Mouse (Mus musculus): ENCODE data around the gene Vegfa.

Vegfa gene

DNA sequence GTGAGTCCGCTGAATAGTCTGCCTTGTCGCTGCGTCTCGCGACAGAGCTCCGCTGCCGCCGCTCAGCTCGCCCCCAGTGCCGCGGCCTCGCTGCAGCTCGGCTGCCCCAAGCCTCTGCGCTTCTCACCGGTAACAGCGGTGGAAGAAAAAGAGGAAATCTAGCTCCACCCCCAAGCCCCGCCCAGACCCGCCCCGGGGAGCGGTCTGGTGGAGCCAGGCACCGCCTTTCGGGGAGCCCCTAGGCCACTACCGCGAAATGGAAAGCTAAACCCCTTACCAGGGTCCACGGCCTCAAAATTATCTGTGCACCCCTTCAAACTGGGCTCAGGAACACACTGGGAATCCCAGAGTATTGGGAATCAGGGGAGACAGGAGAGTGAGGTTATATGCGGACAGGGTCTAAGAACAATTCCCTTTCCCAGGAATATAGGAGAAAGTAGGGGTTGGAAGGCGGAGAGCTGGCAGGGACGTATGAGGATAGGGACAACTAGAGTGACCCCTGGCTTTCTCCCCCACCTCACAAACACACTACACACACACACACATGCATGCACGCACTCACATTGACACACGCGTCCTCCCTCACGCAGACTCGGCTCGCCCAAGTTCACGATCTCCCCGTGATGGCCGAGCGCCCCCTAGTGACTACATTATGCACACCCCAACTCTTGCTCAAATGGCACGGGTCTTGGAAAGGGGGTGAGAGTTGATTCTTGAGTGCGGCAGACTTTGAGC is at the start of gene Vegfa:
Gene Vegfa (minus strand): TSS at position 113 of the 735 bp plus-strand sequence.
- DNase-seq (ENCODE audit: extremely low spot score, low read depth, low spot score), result peak; percentile 79

GRCm38 (mm10) chr17:46081657-46082056 is 49.5 kb upstream of the Vegfa start:
- no peak for DNase-seq (ENCODE audit: extremely low spot score, low read depth, low spot score)

DNA sequence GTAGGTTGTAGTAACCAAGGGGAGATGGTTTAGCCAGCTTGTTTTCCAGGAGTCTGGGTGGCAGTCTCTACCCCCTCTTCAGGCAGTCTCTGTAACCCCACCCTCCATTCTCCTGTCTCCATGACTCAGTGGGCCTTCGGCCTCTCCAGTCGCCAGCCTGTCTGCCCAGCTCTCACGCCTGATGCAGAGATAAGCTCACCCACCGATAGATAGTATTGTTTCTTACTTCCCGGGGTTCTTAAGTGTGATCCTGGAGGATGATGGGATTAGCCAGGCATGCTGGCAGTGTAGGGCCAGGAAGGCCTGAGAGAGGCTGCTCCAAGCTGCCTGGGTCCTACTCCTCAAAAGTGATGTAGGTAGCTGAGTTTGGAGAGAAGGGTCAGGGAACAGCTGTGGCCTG is 48.9 kb upstream of the Vegfa start:
- DNase-seq (ENCODE audit: extremely low spot score, low read depth, low spot score), result no peak

DNA sequence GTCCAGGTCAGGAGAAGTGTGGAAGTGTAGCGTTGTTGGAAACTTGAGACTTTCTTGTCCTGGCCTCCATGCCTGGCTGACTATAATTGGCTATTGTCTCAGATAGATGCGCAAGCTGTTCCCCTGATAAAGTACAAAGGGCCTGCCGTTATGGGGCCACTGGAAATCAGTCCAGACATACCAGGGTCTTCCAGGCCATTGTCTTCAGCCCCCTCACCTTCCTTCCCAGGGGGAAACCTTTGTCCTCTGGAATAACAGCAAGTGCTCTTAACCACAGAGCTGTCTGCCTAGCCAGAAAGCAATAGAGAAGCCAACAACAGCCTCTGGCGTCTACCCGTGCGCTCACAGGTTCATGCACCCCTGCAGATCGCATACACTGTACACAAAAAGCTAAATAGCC is 48.2 kb upstream of the Vegfa start:
- no peak for DNase-seq (ENCODE audit: extremely low spot score, low read depth, low spot score)

DNA sequence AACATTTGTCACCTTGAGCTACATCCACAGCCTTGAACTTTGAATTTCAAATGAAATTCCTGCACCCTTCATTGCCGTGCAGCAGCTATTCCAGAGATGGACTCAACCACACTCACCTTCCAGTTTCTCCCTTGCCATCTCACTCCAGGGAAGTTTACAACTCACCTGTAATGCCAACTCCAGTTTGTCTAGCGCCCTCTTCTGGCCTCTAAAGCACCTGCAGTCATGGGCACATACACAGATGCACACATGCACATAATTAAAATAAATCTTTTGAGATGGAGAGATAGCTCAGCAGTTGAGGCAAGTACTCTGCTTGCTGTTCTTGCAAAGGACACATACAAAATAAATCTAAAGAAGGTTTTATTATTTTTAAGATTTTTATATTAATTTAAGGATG is 46.9 kb upstream of the Vegfa start:
- no peak for DNase-seq (ENCODE audit: extremely low spot score, low read depth, low spot score)

DNA sequence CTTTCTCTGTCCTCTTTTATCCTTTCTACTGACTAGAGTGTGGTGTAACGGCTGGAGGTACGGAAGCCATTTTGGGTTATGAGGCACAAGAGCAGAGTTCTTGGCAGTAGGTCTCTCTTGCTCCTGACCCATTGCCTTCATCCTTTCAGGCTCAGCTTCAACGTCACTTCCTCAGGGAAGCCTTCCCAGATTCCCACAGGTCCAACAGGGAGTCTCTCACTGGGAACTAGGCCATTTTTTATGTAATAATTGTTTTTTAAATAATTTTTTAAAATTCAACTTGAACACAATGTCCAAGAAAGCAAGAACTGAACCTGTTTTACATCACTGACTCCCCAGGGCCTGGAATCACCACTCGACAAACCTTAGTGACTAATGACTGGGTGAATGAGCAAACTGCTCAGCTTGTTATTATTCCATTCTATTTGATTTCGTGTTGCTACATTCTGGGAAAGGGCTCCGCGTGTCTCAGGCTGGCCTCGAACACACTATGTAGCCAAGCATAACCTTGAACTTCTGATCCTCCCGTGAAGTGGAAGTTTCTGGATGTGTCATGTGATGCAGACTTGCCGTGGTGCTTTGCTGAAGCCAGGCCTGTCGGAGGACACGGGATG is 45.9 kb upstream of the Vegfa start:
- DNase-seq (ENCODE audit: extremely low spot score, low read depth, low spot score), result no peak

DNA sequence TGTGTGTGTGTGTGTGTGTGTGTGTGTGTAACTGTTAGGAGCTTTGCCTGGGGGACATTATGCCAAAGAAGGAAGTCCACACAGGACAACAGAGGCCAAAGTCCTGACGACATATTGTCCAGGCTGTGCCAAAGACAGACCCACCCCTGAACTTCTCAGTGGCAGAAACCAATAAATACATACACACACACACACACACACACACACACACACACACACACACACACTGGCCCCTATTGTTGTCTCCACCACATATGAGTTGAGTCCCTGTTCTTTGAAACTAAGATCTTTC is 44.0 kb upstream of the Vegfa start:
- DNase-seq (ENCODE audit: extremely low spot score, low read depth, low spot score), result no peak

DNA sequence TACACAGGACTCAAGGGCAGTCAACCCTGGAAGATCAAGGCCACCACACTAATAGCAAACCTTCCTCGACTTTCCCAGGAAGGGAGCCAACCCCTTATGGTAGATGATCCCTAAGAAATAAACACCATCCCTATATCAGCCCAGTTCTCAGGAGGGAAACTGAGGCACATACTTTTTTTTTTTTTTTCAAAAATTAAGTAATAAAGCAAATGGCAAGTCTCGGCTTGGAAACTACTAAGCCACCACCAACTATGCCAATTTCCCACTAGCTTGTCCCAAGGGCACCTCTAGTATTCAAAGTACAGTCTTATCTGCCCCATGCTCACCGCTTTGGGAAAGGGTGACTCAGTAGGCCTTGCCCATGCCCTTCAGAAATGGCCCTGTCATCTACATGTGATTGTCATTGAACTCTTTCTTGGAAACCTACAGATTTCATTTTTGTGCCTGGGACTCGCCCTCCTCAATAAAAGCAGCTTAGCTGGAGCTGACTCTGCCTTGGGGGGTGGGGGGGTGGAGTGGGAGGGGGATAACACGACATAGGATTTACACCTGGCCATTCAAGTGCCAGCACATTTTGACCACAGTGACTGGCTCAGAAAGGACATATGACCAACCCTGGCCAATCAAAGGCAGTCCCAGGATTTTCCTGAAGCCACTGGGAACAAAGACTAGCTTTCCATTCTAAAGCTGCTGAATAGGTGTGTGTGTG is 43.5 kb upstream of the Vegfa start:
- no peak for DNase-seq (ENCODE audit: extremely low spot score, low read depth, low spot score)

GRCm38 (mm10) chr17:46075116-46075485 is 42.9 kb upstream of the Vegfa start:
- DNase-seq (ENCODE audit: extremely low spot score, low read depth, low spot score), result no peak

- DNase-seq (ENCODE audit: extremely low spot score, low read depth, low spot score), result no peak
These were observed 42.4 kb upstream of the Vegfa start for GRCm38 (mm10) chr17:46074398-46075115.

- no peak for DNase-seq (ENCODE audit: extremely low spot score, low read depth, low spot score)
These were observed 41.6 kb upstream of the Vegfa start for GRCm38 (mm10) chr17:46073730-46074301.

DNA sequence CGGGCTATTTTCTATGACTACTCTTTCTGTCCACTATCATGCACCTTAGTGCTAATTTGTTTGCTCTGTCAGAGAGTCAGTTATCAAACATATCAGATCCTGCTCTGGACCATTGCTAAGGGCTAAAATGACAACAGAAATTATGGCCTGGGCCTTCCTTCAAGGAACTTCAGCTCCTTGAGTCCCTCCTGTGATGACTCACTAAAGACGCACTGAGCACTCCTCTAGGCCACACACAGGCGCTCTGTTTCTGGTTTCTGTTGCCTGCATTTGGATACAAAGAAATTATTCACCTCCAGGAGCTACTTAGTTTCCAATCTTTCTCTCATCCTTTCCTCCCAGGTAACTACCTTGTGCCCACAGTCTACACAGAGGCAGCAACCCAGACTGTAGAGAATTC is 39.4 kb upstream of the Vegfa start:
- DNase-seq (ENCODE audit: extremely low spot score, low read depth, low spot score), result no peak

- no peak for DNase-seq (ENCODE audit: extremely low spot score, low read depth, low spot score)
These were observed 37.9 kb upstream of the Vegfa start for GRCm38 (mm10) chr17:46070046-46070445.

- DNase-seq (ENCODE audit: extremely low spot score, low read depth, low spot score), result no peak
These were observed 31.8 kb upstream of the Vegfa start for GRCm38 (mm10) chr17:46063974-46064312.

DNA sequence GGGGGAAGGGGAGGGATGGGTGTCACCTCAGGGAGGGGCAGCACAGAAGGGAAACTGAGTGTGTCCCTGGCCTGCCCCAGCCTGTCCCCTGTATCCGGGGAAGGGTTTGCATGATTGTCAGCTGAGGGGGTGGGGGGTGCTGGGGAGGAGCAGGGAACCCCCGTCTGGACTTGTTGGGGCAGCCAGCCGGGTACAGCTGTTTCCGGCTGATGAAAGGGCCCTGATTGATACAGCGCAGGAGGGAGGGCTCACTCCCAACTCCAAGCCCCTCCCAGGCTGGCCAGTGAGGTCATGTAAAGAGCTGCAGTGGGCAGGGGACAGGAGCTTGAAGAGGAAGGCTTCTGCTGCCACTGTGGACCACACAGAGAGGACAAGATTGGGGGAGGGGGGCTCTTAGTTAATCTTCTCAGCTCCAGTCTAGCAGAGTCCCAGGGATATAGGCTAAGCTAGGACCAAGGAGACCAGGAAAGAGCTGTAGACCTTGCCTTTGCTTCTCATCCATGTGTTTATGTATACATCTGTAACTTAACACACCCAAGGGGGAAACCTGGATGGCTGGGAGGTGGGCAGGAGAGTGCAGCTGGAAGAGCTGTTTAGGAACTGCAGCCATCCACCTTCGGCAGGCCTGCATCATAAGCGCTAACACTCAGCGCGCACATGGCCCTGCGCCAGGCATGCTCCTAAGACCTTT is 31.3 kb upstream of the Vegfa start:
- DNase-seq (ENCODE audit: extremely low spot score, low read depth, low spot score), result no peak

DNA sequence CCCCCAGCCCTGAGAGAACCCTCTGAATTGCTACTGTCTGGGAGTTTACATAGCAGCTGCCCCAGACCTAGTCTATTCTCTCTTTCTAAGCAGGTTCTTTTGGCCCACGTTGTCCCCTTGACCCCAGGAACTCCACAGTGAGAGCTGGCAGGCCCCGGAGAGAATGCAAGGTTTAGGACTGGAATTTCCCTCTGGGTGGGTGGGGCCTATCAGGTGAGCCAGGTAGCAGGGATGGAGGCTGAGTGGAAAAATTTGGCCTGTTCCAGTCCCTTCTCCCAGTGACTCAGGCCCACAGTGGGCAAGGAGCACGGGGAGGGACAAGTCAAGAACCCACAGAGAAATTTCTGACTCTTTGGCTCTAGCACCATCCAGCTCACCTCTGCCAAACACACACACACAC is 28.1 kb upstream of the Vegfa start:
- no peak for DNase-seq (ENCODE audit: extremely low spot score, low read depth, low spot score)

- no peak for DNase-seq (ENCODE audit: extremely low spot score, low read depth, low spot score)
These were observed 27.2 kb upstream of the Vegfa start for GRCm38 (mm10) chr17:46059226-46059825.

- DNase-seq (ENCODE audit: extremely low spot score, low read depth, low spot score), result no peak
These were observed 24.1 kb upstream of the Vegfa start for GRCm38 (mm10) chr17:46056288-46056687.

GRCm38 (mm10) chr17:46055736-46056135 is 23.6 kb upstream of the Vegfa start:
- DNase-seq (ENCODE audit: extremely low spot score, low read depth, low spot score), result no peak

- no peak for DNase-seq (ENCODE audit: extremely low spot score, low read depth, low spot score)
These were observed 21.2 kb upstream of the Vegfa start for GRCm38 (mm10) chr17:46053291-46053842.

Measured in hindlimb bud, embryonic 11.5 days (tissue).